Mouse (Mus musculus): ENCODE results near the gene Nnmt. TPM values are rescaled to one million over a fixed set of nuclear protein-coding genes. Genes with fewer than 3 reads are reported as not detected.

Nnmt gene
- polyA plus RNA-seq, 1 experiment from 2014 or later: 18.0 TPM

DNA sequence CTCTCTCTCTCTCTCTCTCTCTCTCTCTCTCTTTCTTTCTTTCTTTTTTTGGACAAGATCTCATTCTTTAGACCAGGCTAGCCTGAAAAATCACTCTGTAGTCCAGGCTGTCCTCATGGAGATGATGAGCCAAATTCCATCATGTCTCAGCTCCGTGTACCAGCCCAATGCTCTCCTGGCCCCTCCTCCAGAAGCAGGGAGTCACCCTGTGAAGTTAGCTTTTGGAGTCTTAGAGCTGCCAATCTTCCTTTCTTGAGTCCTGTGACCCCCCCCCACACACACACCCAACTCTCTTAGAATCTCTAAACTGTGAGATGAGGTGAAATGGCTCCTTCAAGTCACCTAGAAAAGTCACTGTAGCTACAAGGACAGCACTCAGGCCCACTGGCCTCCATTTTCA, 727 bp downstream of the Nnmt start:
- H3K27ac ChIP-seq (replicated peaks; ENCODE audit: low read depth, low read length): no peak overlapping the region
- H3K9ac ChIP-seq (ENCODE audit: low read depth, low read length): no peak overlapping the region
- H3K4me3 ChIP-seq (ENCODE audit: low read depth, low read length): no peak overlapping the region
- H3K4me1 ChIP-seq (ENCODE audit: control insufficient read depth, insufficient read depth, low read length): no peaks in the 10 kb centered on the region
- DNase-seq (ENCODE audit: low spot score) (no peak), ATAC-seq (ENCODE audit: low read depth) (no peak)
- 50% methylated on average over 1 of the region's 1 CpGs for WGBS
- no peak overlapping the region for H3K4me2 ChIP-seq (ENCODE audit: low read depth, low read length)
- no peaks in the 10 kb centered on the region; the same call in 1 of the 2 replicates for H3K27me3 ChIP-seq (replicated peaks; ENCODE audit: control insufficient read depth, insufficient read depth, low read length)
- H3K36me3 ChIP-seq (ENCODE audit: control insufficient read depth, insufficient read depth, low read length): no peaks in the 10 kb centered on the region
- H3K9me3 ChIP-seq (ENCODE audit: control insufficient read depth, low read length): no peaks in the 10 kb centered on the region

DNA sequence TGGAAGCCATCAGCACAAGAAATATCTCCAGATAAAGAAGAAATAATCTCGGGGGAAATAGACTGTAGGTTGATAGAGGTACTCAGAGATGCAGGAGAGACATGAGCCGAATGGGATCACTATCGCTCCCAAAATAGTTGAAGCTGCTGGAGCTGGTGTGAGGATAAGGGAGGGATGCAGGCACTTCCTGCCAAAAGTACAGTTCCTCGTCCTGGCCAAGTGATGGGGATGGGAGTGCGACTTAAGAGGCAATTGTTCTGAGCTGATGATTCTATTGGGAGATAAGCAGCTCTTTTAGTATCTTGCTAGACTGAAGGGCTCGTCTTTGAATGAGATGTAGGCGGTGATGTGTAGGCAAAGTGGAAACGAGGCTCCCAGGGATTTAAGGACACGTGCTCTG, 4.1 kb downstream of the Nnmt start:
- H3K9ac ChIP-seq (ENCODE audit: low read depth, low read length): no peak overlapping the region
- no peaks in the 10 kb centered on the region for H3K36me3 ChIP-seq (ENCODE audit: control insufficient read depth, insufficient read depth, low read length)
- 77% methylated on average over 9 of the region's 9 CpGs for WGBS
- no peak for DNase-seq (ENCODE audit: low spot score)
- no peak for ATAC-seq (ENCODE audit: low read depth)
- no peaks in the 10 kb centered on the region for H3K4me1 ChIP-seq (ENCODE audit: control insufficient read depth, insufficient read depth, low read length)
- no peak overlapping the region for H3K27ac ChIP-seq (replicated peaks; ENCODE audit: low read depth, low read length)
- no peaks in the 10 kb centered on the region for H3K27me3 ChIP-seq (replicated peaks; ENCODE audit: control insufficient read depth, insufficient read depth, low read length)
- H3K4me2 ChIP-seq (ENCODE audit: low read depth, low read length): no peak overlapping the region
- H3K4me3 ChIP-seq (ENCODE audit: low read depth, low read length): no peak overlapping the region
- no peaks in the 10 kb centered on the region for H3K9me3 ChIP-seq (ENCODE audit: control insufficient read depth, low read length)

DNA sequence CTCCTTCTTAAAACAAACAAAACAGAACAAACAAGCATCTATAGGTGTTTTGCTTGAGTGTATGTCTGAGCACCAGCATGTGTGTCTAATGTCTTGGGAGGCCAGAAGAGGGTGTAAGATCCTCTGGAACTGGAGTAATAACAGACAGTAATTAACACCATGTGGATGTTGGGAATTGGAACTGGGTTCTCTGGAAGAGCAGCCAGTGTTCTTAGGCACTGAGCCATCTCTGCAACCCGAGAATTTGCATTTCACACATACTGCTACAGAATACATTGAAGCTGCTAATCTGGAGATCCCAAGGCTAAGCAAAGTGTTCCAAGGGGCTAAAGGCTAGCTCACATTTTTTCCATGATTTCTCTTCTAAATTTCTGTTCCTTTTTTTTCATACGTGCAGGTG, 4.9 kb downstream of the Nnmt start:
- no peak overlapping the region for H3K9ac ChIP-seq (ENCODE audit: low read depth, low read length)
- DNase-seq (ENCODE audit: low spot score) (peak; percentile 82), ATAC-seq (ENCODE audit: low read depth) (no peak)
- H3K36me3 ChIP-seq (ENCODE audit: control insufficient read depth, insufficient read depth, low read length): no peaks in the 10 kb centered on the region
- no peaks in the 10 kb centered on the region for H3K27me3 ChIP-seq (replicated peaks; ENCODE audit: control insufficient read depth, insufficient read depth, low read length)
- no peaks in the 10 kb centered on the region for H3K4me1 ChIP-seq (ENCODE audit: control insufficient read depth, insufficient read depth, low read length)
- no peak overlapping the region for H3K4me2 ChIP-seq (ENCODE audit: low read depth, low read length)
- 48% methylated on average over 2 of the region's 2 CpGs for WGBS
- no peak overlapping the region for H3K4me3 ChIP-seq (ENCODE audit: low read depth, low read length)
- H3K9me3 ChIP-seq (ENCODE audit: control insufficient read depth, low read length): no peaks in the 10 kb centered on the region
- no peak overlapping the region for H3K27ac ChIP-seq (replicated peaks; ENCODE audit: low read depth, low read length)

DNA sequence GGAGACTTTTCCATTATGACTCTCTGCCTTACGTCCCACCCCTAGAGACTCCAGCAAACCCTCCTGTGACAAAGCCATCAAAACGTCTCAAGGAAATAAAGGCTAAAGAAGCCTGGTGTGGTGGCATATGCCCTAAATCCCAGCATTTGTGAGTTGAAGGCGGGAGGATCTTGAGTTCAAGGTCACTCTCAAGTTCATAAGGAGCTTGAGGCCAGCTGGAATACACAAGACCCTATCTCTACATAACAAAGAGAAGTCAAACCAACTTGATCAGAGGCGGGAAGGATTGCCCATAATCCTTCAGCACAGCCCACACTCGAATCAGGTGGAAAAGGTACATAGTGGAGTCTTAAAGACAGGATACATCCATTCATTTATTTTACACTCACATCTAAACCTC, 7.5 kb downstream of the Nnmt start:
- Histone ChIP-seq H3K27me3 (replicated peaks; ENCODE audit: control insufficient read depth, insufficient read depth, low read length) (no peaks in the 10 kb centered on the region), H3K27ac (replicated peaks; ENCODE audit: low read depth, low read length) (no peak overlapping the region), H3K36me3 (ENCODE audit: control insufficient read depth, insufficient read depth, low read length) (no peaks in the 10 kb centered on the region), H3K4me3 (ENCODE audit: low read depth, low read length) (no peak overlapping the region), H3K9me3 (ENCODE audit: control insufficient read depth, low read length) (no peaks in the 10 kb centered on the region), H3K4me2 (ENCODE audit: low read depth, low read length) (no peak overlapping the region), H3K4me1 (ENCODE audit: control insufficient read depth, insufficient read depth, low read length) (no peaks in the 10 kb centered on the region), H3K9ac (ENCODE audit: low read depth, low read length) (no peak overlapping the region)
- 84% methylated on average over 5 of the region's 5 CpGs for WGBS
- ATAC-seq (ENCODE audit: low read depth) (no peak), DNase-seq (ENCODE audit: low spot score) (no peak)

DNA sequence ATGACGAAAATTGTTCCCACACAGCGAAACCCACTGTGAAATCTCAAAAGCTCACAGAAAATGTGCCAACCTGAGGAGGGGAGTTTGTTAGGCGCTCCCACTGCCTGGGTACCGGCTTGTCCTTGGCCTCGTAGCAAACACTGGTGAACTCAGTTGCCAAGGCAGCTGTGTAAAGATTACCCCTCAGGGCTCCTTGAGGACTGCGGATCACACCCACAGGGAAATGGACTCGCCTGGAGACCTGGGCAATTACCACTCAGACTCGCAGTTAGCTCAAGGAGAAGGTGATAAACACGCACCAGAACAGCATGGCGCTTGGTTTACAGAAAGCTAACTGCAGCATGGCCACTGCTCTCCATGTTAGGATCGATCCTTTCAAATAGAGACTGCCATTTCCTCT, 8.0 kb downstream of the Nnmt start:
- no peak overlapping the region for H3K27ac ChIP-seq (replicated peaks; ENCODE audit: low read depth, low read length)
- no peaks in the 10 kb centered on the region for H3K9me3 ChIP-seq (ENCODE audit: control insufficient read depth, low read length)
- ATAC-seq (ENCODE audit: low read depth) (no peak; the same call in 1 of the 2 replicates), DNase-seq (ENCODE audit: low spot score) (no peak)
- no peak overlapping the region for H3K9ac ChIP-seq (ENCODE audit: low read depth, low read length)
- no peak overlapping the region for H3K4me2 ChIP-seq (ENCODE audit: low read depth, low read length)
- 66% methylated on average over 11 of the region's 11 CpGs for WGBS
- H3K27me3 ChIP-seq (replicated peaks; ENCODE audit: control insufficient read depth, insufficient read depth, low read length): no peaks in the 10 kb centered on the region
- H3K4me3 ChIP-seq (ENCODE audit: low read depth, low read length): no peak overlapping the region
- H3K36me3 ChIP-seq (ENCODE audit: control insufficient read depth, insufficient read depth, low read length): no peaks in the 10 kb centered on the region
- H3K4me1 ChIP-seq (ENCODE audit: control insufficient read depth, insufficient read depth, low read length): no peaks in the 10 kb centered on the region

DNA sequence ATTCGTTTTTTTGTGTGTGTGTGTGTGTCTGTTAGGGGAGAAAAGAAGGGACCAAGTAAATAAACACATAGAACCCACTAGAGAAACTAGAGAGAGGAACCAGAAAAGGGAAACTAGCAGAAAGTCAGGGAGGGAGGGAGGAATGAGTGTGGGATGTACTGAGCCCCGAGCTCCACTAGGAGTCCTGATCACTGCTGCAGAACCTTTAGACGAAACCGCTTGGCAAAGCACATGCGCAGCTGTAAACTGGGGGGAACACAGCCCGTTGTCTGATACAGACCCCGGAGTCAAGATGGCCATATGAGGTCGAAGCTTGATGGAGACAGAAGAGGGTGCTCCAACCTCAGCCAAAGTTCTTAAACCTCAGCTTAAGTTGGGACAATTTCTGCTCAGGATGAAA, 11.0 kb downstream of the Nnmt start:
- Histone ChIP-seq H3K27me3 (replicated peaks; ENCODE audit: control insufficient read depth, insufficient read depth, low read length) (no peaks in the 10 kb centered on the region), H3K4me3 (ENCODE audit: low read depth, low read length) (no peak overlapping the region), H3K9me3 (ENCODE audit: control insufficient read depth, low read length) (no peaks in the 10 kb centered on the region), H3K4me1 (ENCODE audit: control insufficient read depth, insufficient read depth, low read length) (no peaks in the 10 kb centered on the region), H3K9ac (ENCODE audit: low read depth, low read length) (no peak overlapping the region), H3K27ac (replicated peaks; ENCODE audit: low read depth, low read length) (no peak overlapping the region), H3K4me2 (ENCODE audit: low read depth, low read length) (no peak overlapping the region), H3K36me3 (ENCODE audit: control insufficient read depth, insufficient read depth, low read length) (no peaks in the 10 kb centered on the region)
- ATAC-seq (ENCODE audit: low read depth) (no peak), DNase-seq (ENCODE audit: low spot score) (no peak)
- 51% methylated on average over 8 of the region's 8 CpGs for WGBS

DNA sequence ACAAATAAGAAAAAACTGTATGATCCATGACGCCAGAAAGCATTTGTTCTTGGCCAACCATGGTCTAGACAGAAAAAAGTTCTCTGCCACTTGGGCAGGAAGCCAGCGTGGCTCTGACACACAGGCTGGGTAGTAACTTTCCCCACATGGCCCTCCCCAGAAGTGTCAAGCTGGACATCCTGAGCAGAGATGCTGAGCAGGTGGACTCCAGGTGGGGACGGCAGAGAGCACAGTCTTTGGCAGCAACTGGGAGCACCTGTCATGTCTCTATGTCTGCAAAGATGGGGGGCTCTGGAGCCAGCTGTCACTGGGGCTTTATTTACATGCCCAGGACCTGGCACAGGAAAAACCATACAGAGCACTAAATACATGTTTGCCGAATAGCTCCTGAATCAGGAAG, 14.3 kb downstream of the Nnmt start:
- 78% methylated on average over 4 of the region's 4 CpGs for WGBS
- ATAC-seq (ENCODE audit: low read depth) (no peak), DNase-seq (ENCODE audit: low spot score) (no peak)
- Histone ChIP-seq H3K27me3 (replicated peaks; ENCODE audit: control insufficient read depth, insufficient read depth, low read length) (no peaks in the 10 kb centered on the region), H3K9me3 (ENCODE audit: control insufficient read depth, low read length) (no peaks in the 10 kb centered on the region), H3K4me2 (ENCODE audit: low read depth, low read length) (no peak overlapping the region), H3K4me3 (ENCODE audit: low read depth, low read length) (no peak overlapping the region), H3K4me1 (ENCODE audit: control insufficient read depth, insufficient read depth, low read length) (no peaks in the 10 kb centered on the region), H3K9ac (ENCODE audit: low read depth, low read length) (no peak overlapping the region), H3K27ac (replicated peaks; ENCODE audit: low read depth, low read length) (no peak overlapping the region), H3K36me3 (ENCODE audit: control insufficient read depth, insufficient read depth, low read length) (no peaks in the 10 kb centered on the region)

DNA sequence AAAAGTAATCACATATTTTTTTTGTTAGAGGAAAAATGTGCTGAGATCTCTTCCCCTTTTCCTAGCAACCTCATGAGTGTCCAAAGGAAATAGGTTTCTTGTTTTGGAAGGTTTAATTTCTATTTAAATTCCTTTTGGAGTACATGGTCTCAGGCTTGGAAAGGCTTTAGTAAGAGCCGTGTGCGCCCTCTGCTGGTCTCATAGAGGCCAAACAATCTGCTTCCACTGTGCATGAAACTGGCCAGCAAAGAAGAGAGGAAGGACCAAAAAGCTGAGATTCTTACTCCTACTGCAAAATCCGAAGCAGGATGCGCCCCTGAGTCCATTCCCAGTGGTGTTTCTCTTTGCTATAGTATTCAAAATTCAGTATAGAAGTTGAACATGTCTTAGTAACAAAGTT, 18.6 kb downstream of the Nnmt start:
- DNase-seq (ENCODE audit: low spot score): peak; percentile 91
- WGBS: 4% methylated on average over 4 of the region's 4 CpGs
- Histone ChIP-seq H3K27me3 (replicated peaks; ENCODE audit: control insufficient read depth, insufficient read depth, low read length) (no peaks in the 10 kb centered on the region), H3K4me2 (ENCODE audit: low read depth, low read length) (no peak overlapping the region), H3K4me1 (ENCODE audit: control insufficient read depth, insufficient read depth, low read length) (no peaks in the 10 kb centered on the region), H3K9ac (ENCODE audit: low read depth, low read length) (no peak overlapping the region), H3K9me3 (ENCODE audit: control insufficient read depth, low read length) (no peaks in the 10 kb centered on the region), H3K4me3 (ENCODE audit: low read depth, low read length) (no peak overlapping the region), H3K36me3 (ENCODE audit: control insufficient read depth, insufficient read depth, low read length) (no peaks in the 10 kb centered on the region), H3K27ac (replicated peaks; ENCODE audit: low read depth, low read length) (no peak overlapping the region)
- ATAC-seq (ENCODE audit: low read depth): no peak

DNA sequence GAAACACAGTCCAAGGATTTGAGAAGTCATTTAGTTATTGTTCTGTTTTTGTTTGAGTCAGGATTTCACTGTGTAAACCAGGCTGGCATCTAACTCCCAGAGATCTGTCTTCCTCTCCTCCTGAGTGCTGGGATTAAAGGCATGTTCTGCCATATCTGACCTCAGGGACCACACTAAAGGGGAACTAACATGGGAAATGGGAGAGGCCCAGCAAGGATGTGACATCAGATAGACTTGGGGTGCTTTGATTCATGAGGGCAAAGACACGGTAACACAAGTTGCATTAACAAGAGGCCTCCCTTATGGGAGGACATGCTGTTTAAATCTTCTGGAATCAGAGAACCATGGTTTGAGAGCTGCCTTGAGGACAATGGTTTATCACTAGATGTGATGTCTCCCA, 24.1 kb downstream of the Nnmt start:
- DNase-seq (ENCODE audit: low spot score): no peak
- Histone ChIP-seq H3K36me3 (ENCODE audit: control insufficient read depth, insufficient read depth, low read length) (no peaks in the 10 kb centered on the region), H3K27ac (replicated peaks; ENCODE audit: low read depth, low read length) (no peak overlapping the region), H3K4me2 (ENCODE audit: low read depth, low read length) (no peak overlapping the region), H3K27me3 (replicated peaks; ENCODE audit: control insufficient read depth, insufficient read depth, low read length) (no peaks in the 10 kb centered on the region), H3K4me3 (ENCODE audit: low read depth, low read length) (no peak overlapping the region), H3K9ac (ENCODE audit: low read depth, low read length) (no peak overlapping the region), H3K9me3 (ENCODE audit: control insufficient read depth, low read length) (no peaks in the 10 kb centered on the region), H3K4me1 (ENCODE audit: control insufficient read depth, insufficient read depth, low read length) (no peaks in the 10 kb centered on the region)
- 77% methylated on average over 1 of the region's 1 CpGs for WGBS
- ATAC-seq (ENCODE audit: low read depth): no peak

All from embryonic facial prominence, embryonic 14.5 days (tissue).